Mouse (Mus musculus) retina, adult 2 months (tissue): ENCODE measurements around the gene Pde4d.
A peak's percentile ranks its signal among the peaks of the same experiment; 100 is the strongest.

ENCODE experiments used
- DNase-seq: peaks from one replicate; pipeline ENCODE4 v3.0.0-alpha.2; 2012; ENCODE audit warnings: low read depth, low spot score

The Pde4d gene

GRCm38 (mm10) chr13:109558341-109559257 is 1108.9 kb downstream of the Pde4d start:
- peak; percentile 9 for DNase-seq

- DNase-seq: no peak
Observed at GRCm38 (mm10) chr13:109560261-109560660, 1110.5 kb downstream of the Pde4d start.

- no peak for DNase-seq
Observed at GRCm38 (mm10) chr13:109568638-109569468, 1119.1 kb downstream of the Pde4d start.

GRCm38 (mm10) chr13:109569491-109569890 is 1119.7 kb downstream of the Pde4d start:
- no peak for DNase-seq

GRCm38 (mm10) chr13:109576725-109577124 is 1127.0 kb downstream of the Pde4d start:
- DNase-seq: no peak

GRCm38 (mm10) chr13:109577454-109577853 is 1127.7 kb downstream of the Pde4d start:
- DNase-seq: no peak

- no peak for DNase-seq
Observed at GRCm38 (mm10) chr13:109577901-109578300, 1128.2 kb downstream of the Pde4d start.

- no peak for DNase-seq
Observed at GRCm38 (mm10) chr13:109581284-109582070, 1131.7 kb downstream of the Pde4d start.

GRCm38 (mm10) chr13:109590048-109590447 is 1140.3 kb downstream of the Pde4d start:
- DNase-seq: no peak

GRCm38 (mm10) chr13:109592192-109592797 is 1142.5 kb downstream of the Pde4d start:
- DNase-seq: no peak

- DNase-seq: no peak
Observed at GRCm38 (mm10) chr13:109599711-109600110, 1150.0 kb downstream of the Pde4d start.

GRCm38 (mm10) chr13:109604017-109604416 is 1154.3 kb downstream of the Pde4d start:
- no peak for DNase-seq

GRCm38 (mm10) chr13:109605140-109605539 is 1155.4 kb downstream of the Pde4d start:
- no peak for DNase-seq

- DNase-seq: no peak
Observed at GRCm38 (mm10) chr13:109609106-109609804, 1159.5 kb downstream of the Pde4d start.

- peak; percentile 39 for DNase-seq
Observed at GRCm38 (mm10) chr13:109609805-109610187, 1160.0 kb downstream of the Pde4d start.

- DNase-seq: no peak
Observed at GRCm38 (mm10) chr13:109610772-109611171, 1161.0 kb downstream of the Pde4d start.

GRCm38 (mm10) chr13:109615213-109615784 is 1165.6 kb downstream of the Pde4d start:
- no peak for DNase-seq

- no peak for DNase-seq
Observed at GRCm38 (mm10) chr13:109615785-109616281, 1166.1 kb downstream of the Pde4d start.

- no peak for DNase-seq
Observed at GRCm38 (mm10) chr13:109619158-109619657, 1169.5 kb downstream of the Pde4d start.

- no peak for DNase-seq
Observed at GRCm38 (mm10) chr13:109622207-109622606, 1172.5 kb downstream of the Pde4d start.
